Mouse (Mus musculus): ENCODE data around the gene Eef1g.
"Not testable (repeated sequence)": the region's sequence is repeated elsewhere in the genome, so short reads cannot be mapped to it uniquely, and the experiment has no call there.

GRCm38 (mm10) chr19:8972491-8972890 is 5.7 kb downstream of the Eef1g start:
- TF ChIP-seq POLR2A (IDR thresholded peaks at IDR 0.05; ENCODE audit: insufficient read length, low read depth); MYOD1 (IDR thresholded peaks at IDR 0.05; ENCODE audit: control insufficient read depth in 1 of 3, insufficient read length in 2 of 3, low read depth in 2 of 3): not testable (repeated sequence)

Measured in myocyte (in vitro differentiated cells).